Mouse (Mus musculus) v-Abl transformed pro-B cells (cell line): ENCODE data around the gene Cd86.

ENCODE experiments used
- in situ Hi-C, 2 experiments: fragments of 400-800 bp; cut with MboI; formaldehyde crosslinking; loops; one replicate each; pipeline ENCODE4 v1.15.1; 2025; ENCODE audit not compliant: unreplicated experiment in 2 of 2

Cd86 gene

DNA sequence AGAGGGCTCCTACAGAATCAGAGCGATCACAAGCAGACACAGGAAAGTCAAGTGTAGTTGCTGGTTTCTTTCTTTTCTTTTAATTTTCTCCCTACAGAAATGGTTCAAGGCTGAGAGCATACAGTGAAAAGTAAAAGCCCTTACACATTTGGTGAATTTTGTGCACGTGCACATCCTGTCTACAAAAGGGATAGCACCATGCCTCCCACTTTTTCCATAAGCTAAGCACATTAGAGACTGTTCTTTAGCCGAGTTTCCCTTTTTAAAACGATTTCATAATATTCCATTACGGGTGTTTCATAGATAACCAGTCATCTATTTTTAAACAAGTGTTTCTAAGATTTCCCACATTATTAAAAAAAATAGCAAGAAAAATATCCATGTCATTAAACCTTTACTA lies 2.4 kb downstream of the Cd86 start:
- in situ Hi-C loops, result no loop called here

- in situ Hi-C loops, result no loop called here
Observed at GRCm38 (mm10) chr16:36661330-36661729, 4.6 kb downstream of the Cd86 start.

DNA sequence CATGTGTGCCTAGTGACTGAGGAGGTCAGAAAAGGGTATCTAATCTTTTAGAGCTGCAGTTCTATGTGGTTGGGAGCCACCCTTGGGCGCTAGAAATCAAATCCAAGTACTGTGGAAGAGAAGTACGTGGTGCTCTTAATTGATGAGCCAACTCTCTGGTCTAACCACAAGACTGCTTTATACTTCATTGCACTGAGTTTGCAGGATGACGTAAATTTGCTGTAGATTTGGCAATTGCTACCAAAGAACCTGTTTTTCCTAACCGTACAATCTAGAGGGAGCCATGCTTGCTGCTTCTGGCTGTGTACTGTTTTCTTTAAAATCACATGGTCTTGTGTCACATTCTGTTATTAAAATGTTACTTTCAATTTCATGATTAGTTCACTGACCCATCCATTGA lies 10.0 kb downstream of the Cd86 start:
- in situ Hi-C loops, result no loop called here

- in situ Hi-C loops, result no loop called here
Observed at GRCm38 (mm10) chr16:36655199-36655598, 10.7 kb downstream of the Cd86 start.

GRCm38 (mm10) chr16:36651174-36651766 lies 14.6 kb downstream of the Cd86 start:
- in situ Hi-C loops, result no loop called here

- in situ Hi-C loops, result no loop called here
Observed at GRCm38 (mm10) chr16:36650511-36650910, 15.4 kb downstream of the Cd86 start.

DNA sequence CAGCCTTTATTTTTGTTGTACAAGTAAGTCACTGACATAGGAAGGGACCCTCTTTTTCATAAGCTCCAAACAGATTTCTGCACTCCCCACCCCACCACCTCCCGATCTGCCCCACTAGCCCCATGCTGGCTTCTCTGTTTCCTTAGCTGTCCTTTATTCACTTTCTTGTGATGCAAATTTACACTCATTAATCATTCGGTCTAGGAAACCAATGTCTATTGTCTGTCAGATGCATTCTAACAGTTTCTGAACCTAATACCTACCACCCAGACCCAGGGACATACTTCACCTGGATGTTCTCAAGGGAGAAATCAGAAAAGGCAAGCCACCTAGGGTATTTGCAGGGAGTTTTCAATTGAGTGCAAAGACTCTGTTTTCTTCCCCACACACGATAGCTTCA lies 16.6 kb downstream of the Cd86 start:
- in situ Hi-C loops, result no loop called here

GRCm38 (mm10) chr16:36645124-36645523 lies 20.8 kb downstream of the Cd86 start:
- in situ Hi-C loops, result no loop called here

DNA sequence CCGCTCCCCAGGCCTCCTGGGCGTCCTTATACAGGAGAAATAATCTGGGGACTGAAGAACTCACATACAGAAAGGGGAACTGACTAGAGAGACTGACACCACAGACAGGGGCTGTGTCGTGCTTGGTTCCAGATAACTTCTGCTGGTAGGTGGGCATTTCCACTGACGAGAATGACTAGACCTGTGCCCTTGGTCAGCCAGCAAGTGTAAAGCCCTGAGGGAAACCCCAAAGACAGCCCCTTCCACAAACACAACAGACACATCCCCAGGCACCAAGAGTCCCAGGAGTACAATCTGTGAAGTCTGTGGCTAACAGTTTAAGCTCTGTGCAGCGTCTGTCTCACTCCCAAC lies 23.2 kb downstream of the Cd86 start:
- in situ Hi-C loops, result no loop called here

DNA sequence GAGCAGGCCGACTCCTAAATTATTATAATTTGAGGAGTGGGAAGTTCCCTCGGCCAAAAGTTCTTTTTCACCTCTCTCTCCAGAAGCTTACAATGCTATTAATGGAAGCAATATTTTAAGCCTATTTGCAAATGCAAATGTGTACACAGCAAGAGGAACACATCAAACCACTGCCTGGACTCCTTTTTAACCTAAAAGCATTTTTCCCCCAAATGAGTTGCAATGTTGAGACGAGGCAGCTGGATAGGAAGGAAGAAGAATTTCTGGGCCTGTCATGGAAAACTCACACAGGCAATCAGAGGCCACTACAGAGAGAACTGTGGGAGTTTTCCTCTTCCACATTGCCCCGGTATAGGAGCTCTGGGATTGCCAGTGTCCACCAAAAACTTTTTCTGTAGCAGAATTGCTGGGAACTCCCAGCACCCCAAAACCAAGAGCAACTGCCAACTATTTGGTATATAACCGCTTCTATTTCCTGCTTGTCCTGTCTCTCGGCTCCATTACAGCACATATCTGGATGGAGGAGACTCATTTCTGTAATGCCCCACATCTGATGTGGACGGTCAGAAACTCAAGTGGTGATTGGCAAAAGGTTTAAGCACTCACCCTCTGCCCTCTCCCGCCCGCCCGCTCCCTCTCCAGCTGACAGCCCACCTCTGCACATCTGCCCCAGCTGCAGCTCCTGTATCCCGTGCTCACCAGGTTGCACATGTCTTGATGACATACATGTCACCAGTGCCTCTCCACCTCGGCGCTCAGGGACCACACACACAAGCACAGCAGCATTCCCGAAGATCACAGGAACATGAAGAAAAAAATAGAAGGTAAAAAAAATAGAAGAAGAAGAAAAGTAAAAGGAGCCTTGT lies 23.8 kb downstream of the Cd86 start:
- in situ Hi-C loops, result no loop called here

DNA sequence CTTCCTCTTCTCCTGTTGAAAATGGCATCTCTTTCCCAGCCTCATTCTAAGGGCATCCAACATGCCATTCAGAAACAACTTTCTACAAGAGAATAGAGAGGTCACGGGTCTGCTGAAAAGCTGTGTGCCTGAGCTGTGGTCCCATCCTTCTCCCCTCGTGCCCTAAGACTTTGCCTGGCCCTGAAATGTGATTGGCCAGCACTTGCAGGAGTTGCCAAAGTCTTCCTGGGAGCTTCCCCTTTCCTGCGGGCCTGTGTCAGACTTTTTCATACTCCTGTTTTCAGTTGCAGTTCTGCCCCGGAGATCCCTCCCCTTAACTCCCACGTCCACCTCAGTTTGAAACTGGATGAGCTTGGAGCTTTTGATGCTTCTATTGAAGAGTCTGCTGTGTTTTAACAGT lies 24.9 kb downstream of the Cd86 start:
- in situ Hi-C loops, result no loop called here

DNA sequence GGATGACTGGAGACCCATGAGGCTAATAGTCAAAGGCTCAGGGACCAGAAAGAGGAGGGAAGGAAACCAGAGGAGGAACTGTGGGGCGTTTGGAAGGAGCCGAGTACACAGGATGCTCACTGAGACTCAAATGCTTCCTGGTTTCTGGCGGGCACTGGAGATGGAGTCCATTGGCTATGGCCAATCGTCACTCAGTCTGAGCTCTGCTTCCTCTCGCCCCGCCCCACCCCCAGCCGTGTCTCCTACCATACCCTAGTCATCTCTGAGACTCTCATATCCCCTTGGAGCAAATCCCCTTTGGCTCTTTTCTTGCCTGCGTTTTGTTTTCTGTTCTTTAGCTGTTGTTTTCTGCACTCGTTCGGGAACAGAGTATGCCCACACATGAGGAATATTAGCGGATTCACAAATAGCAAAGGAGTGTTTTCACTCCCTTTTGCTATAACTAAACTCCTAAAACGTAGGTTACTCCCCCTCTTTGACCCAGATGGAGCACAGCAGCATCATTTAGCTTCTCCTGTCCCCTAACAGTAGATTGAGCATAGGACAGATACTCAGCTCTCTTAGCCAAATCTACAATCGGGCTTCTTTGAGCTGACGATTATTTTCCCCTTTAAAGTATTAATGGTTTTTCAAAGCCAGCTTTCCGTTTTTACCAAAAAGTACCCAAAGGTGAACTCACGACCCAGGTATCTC lies 25.9 kb downstream of the Cd86 start:
- in situ Hi-C loops, result no loop called here

DNA sequence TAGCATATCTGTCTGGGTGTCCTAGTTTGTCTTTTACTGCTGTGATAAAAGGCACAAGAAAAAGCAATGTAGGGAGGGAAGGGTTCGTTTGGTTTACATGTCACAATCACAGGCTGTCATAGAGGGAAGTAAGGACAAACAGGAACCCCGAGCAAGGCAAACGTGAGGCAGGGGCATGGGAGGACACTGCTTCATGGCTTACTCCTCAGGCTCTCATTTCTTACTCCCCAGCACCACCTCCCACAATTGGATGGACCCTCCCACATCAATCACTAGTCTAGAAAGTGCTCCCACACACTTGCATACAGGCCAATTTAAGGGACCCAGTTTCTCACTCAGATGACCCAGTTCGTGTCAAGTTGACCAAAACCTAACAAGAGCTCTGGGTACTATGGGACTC lies 29.1 kb downstream of the Cd86 start:
- in situ Hi-C loops, result no loop called here

DNA sequence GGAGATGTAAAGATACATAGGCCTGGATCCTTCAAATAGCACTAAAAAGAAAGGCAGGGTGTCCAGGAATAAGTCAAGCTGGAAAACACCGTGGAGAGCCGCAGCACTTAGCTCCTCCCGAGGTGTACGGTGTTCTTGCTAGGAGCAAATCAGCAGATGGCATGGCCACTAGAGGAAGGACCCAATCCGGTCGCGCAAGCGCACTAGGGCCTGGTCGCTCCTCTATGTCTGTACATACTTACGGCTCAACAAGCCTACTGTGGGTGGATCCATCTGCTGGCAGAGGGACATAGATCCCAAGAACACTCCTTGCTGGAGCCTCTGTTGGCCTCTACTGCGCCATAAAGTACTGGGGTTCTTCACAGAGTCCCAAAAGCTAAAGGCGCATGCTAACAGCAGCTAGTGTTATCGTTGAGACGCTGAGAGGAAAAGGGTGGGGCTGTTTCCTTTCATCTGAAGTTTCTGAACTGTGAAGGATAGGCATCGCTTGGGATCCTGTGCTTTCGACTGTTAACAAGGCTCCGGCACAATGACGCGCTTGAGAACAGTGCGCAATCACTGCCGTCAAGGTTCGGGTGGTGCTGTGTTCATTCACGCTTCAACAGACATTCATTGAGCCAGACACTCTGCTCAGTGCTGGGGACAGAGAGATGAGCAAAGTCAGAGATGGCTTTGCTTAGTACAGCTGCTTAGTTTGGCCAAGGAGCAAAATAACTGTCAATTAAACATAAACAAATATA lies 30.7 kb downstream of the Cd86 start:
- in situ Hi-C loops, result no loop called here

DNA sequence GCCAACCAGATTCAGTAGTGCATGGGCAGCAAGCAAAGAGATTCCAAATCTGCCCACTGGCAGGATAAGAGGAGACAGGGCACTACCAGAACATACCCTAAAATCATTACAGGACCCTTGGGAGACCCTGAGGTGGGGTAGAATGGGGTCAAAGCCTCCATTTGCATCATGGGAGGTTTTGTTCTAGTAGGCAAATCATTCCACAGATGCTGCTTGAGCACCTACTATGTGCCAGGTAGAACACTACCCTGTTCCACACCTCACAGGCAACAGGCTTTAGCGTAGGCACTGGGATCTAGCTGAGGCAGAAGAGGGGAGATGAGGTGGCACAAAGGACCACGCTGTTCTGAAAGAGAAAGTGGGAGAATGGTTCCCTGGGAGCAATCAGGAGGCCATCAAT lies 31.5 kb downstream of the Cd86 start:
- in situ Hi-C loops, result no loop called here

DNA sequence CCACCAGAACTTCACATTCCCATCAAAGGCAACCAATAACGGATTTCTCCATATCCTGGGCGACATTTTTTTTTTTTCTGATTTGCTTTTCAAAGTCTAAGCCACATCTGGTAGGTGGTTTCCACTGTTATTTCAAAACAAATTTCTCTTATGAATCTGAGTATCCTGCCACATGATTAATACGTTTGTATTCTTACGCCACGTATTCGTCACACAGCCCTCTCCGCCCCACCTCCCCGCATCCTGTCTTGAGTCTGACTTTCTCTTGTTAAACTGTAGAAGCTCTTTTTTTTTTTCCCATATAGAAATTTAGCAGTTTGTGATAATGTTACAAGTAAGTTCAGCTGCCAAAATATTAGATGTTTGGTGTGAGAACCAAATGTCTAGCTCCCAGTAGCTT lies 33.7 kb downstream of the Cd86 start:
- in situ Hi-C loops, result no loop called here

DNA sequence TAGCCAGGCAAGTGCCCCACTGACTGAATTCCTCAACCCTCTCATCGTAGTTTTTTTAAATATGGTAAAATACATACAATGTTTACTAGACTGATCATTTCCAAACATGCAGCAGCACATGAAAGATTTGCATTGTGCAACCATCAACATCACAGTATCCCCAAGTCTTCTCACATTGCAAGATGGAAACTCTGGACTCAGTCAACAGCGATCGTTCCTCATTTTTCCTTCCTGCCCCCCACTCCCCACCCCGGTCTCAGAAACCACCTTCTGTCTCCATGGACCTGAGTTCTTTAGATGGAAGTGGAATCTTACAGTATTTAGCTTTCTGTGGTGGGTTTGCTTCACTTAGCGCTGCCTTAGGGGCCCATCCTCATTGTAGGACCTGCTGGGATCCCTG lies 34.3 kb downstream of the Cd86 start:
- in situ Hi-C loops, result no loop called here

- in situ Hi-C loops, result no loop called here
Observed at GRCm38 (mm10) chr16:36627740-36628139, 38.1 kb downstream of the Cd86 start.

DNA sequence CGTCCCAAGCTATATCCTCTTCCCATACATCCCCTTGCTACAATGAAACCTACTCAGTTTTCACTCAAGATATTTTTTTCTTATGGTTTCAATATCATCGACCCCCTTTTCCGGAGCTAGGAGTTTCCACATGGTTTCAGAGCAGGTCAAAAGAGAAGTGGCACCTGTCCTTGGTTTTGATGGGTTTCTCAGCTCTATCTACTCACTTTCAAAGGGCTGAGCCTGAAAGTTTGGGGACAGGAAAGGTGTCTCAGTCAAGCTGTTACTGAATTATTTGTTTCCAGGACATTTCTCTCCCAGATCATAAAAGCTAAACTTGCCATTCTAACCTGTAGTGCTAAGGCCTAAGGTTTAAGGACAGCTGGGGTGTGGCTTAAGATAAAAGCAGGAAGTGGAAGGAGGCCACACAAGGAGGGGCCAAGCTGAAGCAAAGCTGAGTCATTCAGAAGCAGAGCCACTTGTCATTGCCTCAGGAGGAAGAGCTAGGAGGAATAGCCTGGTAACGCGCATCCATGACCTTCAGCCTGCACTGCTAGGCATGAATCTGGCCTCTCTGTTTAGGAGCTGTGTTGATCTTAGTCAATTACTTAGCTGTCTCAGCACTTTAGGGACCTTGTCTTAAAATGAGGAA lies 39.2 kb downstream of the Cd86 start:
- in situ Hi-C loops, result no loop called here

- in situ Hi-C loops, result no loop called here
Observed at GRCm38 (mm10) chr16:36625909-36626308, 40.0 kb downstream of the Cd86 start.

GRCm38 (mm10) chr16:36622320-36622719 lies 43.6 kb downstream of the Cd86 start:
- in situ Hi-C loops, result no loop called here
